Mouse (Mus musculus) hindbrain, embryonic 14.5 days (tissue): ENCODE results near the gene Tppp. TPM values are rescaled to one million over a fixed set of nuclear protein-coding genes. Genes with fewer than 3 reads are reported as not detected.
"Not testable (repeated sequence)": the region's sequence is repeated elsewhere in the genome, so short reads cannot be mapped to it uniquely, and the experiment has no call there.

Source experiments
- ATAC-seq: fragments of 200-750 bp; cut with Nextera tagmentation; 2 replicates; pipeline ENCODE4 v1.8.0; 2017; ENCODE audit warnings: moderate number of reproducible peaks, mild to moderate bottlenecking, moderate TSS enrichment, moderate library complexity; ENCODE audit not compliant: low FRiP score
- DNase-seq: peaks from one replicate; pipeline ENCODE4 v3.0.0-alpha.2; 2015; ENCODE audit warnings: low spot score
- H3K27ac ChIP-seq: fragments of 300-500 bp; sonication (generic); 2 replicates; pipeline ENCODE4 v1.5.1; 2014; ENCODE audit warnings: mild to moderate bottlenecking, moderate library complexity
- H3K27me3 ChIP-seq: fragments of 300-500 bp; sonication (generic); 2 replicates; pipeline ENCODE4 v1.6.1; 2014; ENCODE audit warnings: mild to moderate bottlenecking, low read length, mixed read lengths; ENCODE audit not compliant: control insufficient read depth, insufficient read depth
- H3K36me3 ChIP-seq: fragments of 300-500 bp; sonication (generic); replicated peaks from 2 replicates; pipeline ENCODE4 v1.6.1; 2014; ENCODE audit not compliant: control insufficient read depth, insufficient read depth
- H3K4me1 ChIP-seq: fragments of 300-500 bp; sonication (generic); replicated peaks from 2 replicates; pipeline ENCODE4 v1.6.1; 2014; ENCODE audit warnings: antibody characterized with exemption, low read length, mixed read lengths; ENCODE audit not compliant: control insufficient read depth, insufficient read depth
- H3K4me2 ChIP-seq: fragments of 300-500 bp; sonication (generic); replicated peaks from 2 replicates; pipeline ENCODE4 v1.6.1; 2014; ENCODE audit warnings: mild to moderate bottlenecking, moderate library complexity
- H3K4me3 ChIP-seq: fragments of 300-500 bp; sonication (generic); replicated peaks from 2 replicates; pipeline ENCODE4 v1.5.1; 2014; ENCODE audit warnings: mild to moderate bottlenecking, low read length
- H3K9ac ChIP-seq: fragments of 300-500 bp; sonication (generic); 2 replicates; pipeline ENCODE4 v1.6.1; 2014
- H3K9me3 ChIP-seq: fragments of 300-500 bp; sonication (generic); 2 replicates; pipeline ENCODE4 v1.6.1; 2016; ENCODE audit warnings: low read length; ENCODE audit not compliant: control insufficient read depth
- WGBS: fragments of 180-500 bp; shearing (Covaris S2); extraction: QIAGEN DNeasy Blood & Tissue Kit; methylation state at CpG from one replicate; pipeline ENCODE4 v1.1.7; 2014; 5-methylcytosine and 5-hydroxymethylcytosine counted together
- polyA plus RNA-seq: library from polyadenylated mRNA; unstranded; fragments of >200 nt; fragmentation: Nextera tagmentation; extraction: Ambion mirVana; gene quantifications from 2 replicates; pipeline ENCODE4 v1.2.1, GENCODE M21; 2014

Gene Tppp
- polyA plus RNA-seq, 1 experiment from 2014 or later, result 13.4 TPM

DNA sequence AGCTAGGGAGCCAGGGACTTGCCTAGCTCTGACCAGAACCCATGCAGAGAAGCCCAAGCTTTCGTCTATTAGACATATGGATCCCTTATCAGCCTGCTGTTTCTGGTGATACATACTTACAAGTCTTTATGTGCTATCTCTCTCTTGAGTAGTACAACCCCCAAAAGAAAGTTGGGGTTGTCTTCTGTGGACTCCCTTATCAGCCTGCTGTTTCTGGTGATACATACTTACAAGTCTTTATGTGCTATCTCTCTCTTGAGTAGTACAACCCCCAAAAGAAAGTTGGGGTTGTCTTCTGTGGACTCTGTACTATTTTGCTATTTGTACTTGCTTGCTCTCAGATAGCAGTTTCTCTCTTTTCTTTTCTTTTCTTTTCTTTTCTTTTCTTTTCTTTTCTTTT is 62.0 kb downstream of the Tppp start:
- not testable (repeated sequence) for H3K27me3 ChIP-seq, H3K36me3 ChIP-seq, H3K4me1 ChIP-seq, H3K4me3 ChIP-seq, H3K4me2 ChIP-seq, H3K9ac ChIP-seq, ATAC-seq, H3K9me3 ChIP-seq, DNase-seq, H3K27ac ChIP-seq
- 85% methylated on average over 1 of the region's 1 CpGs for WGBS

DNA sequence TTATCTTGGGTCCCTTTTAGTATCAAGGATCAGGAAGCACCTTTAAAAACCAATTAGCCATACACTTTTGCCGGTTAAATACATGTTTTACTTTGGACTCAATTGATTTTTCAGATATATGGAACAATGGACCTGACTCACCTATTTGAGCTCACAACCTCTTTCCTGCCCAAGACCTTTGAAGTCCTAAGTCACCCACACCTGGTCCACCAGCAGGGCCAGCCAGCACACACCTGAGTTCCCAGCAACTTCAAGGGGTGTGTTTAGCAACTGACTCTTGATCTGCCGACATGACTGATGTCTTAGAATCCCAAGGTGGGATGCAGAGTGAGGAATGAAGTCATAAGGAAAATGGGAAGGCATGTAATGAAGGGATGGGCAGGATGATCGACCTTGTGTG is 62.5 kb downstream of the Tppp start:
- Histone ChIP-seq H3K27me3 (no peaks in the 10 kb centered on the region), H3K36me3 (no peaks in the 10 kb centered on the region), H3K4me1 (no peaks in the 10 kb centered on the region), H3K4me2 (no peak overlapping the region), H3K9me3 (no peaks in the 10 kb centered on the region), H3K4me3 (no peak overlapping the region), H3K27ac (no peak overlapping the region), H3K9ac (no peak overlapping the region)
- WGBS, result 84% methylated on average over 3 of the region's 3 CpGs
- DNase-seq (no peak), ATAC-seq (no peak)

DNA sequence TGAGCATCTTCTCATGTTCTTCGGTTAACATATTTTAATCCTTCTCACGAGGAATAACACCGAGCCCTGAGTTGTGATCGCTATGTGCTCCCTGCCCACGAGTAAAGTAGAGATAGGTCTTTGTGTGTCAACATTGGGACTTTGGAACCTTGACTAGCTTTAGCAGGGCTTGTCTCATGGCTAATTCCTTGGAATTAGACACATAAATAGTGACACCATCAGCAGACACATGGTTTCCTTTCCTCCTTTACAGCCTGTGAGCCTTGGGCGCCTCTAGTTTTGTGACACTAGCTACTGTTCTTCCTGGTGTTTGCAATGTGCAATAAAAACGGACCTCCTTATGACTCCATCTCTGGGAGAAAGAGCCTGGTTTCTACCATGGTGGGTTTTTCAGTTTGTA is 64.2 kb downstream of the Tppp start:
- no peaks in the 10 kb centered on the region for H3K9me3 ChIP-seq
- H3K36me3 ChIP-seq, result no peaks in the 10 kb centered on the region
- no peaks in the 10 kb centered on the region for H3K27me3 ChIP-seq
- no peak overlapping the region for H3K9ac ChIP-seq
- WGBS, result 93% methylated on average over 7 of the region's 7 CpGs
- H3K4me3 ChIP-seq, result no peak overlapping the region
- DNase-seq (no peak), ATAC-seq (no peak)
- no peak overlapping the region for H3K4me2 ChIP-seq
- no peaks in the 10 kb centered on the region for H3K4me1 ChIP-seq
- no peak overlapping the region for H3K27ac ChIP-seq

Other genes with a start within 250 kb of the Tppp start
- gene Nkd2, start 161.8 kb upstream of the Tppp start, polyA plus RNA-seq, result 13.2 and 13.3 TPM in 2 replicates
- 10.0 and 11.7 TPM in 2 replicates for gene Trip13, start 71.6 kb upstream of the Tppp start, polyA plus RNA-seq
- 80.6 and 86.8 TPM in 2 replicates for gene Brd9, start 71.6 kb upstream of the Tppp start, polyA plus RNA-seq
- gene Zdhhc11, start 45.6 kb upstream of the Tppp start, polyA plus RNA-seq, result not detected in 2 replicates
- 7.5 and 9.3 TPM in 2 replicates for gene Cep72, start 52.9 kb downstream of the Tppp start, polyA plus RNA-seq
- gene Slc9a3, start 112.0 kb downstream of the Tppp start, polyA plus RNA-seq, result 0.46 TPM in 1 of 2 replicates, not detected in the other
- 125 and 133 TPM in 2 replicates for gene Exoc3, start 199.3 kb downstream of the Tppp start, polyA plus RNA-seq